9 mouse cellular contexts compared by ENCODE assay signal in genomic region chr5:140884966-140885365, GRCm38 (mm10). TPM values are rescaled to one million over a fixed set of nuclear protein-coding genes. Genes with fewer than 3 reads are reported as not detected.
A peak's percentile ranks its signal among the peaks of the same experiment; 100 is the strongest.
DNase-seq lines count a peak whose midpoint lies in the region; ATAC-seq and TF ChIP-seq lines count a peak whose summit lies in the region.
"Had no signal": no experiment of that assay in that cellular context is flagged by ENCODE, and none has a peak within 500 bp of the region (broad histone marks: within the 10 kb centered on the region; RNA-seq: fewer than 3 reads in every experiment).

No protein-coding gene starts in this region.

- no peak overlapping the region for H3K4me2 ChIP-seq in kidney, postnatal 0 days (ENCODE audit: low read length)
- no peak overlapping the region for H3K4me2 ChIP-seq in intestine, embryonic 15.5 days (replicated peaks)
- H3K4me2 ChIP-seq: embryonic facial prominence, embryonic 13.5 days had no signal

- no peak overlapping the region for H3K4me3 ChIP-seq in kidney, postnatal 0 days (replicated peaks; ENCODE audit: low read depth, low read length)
- H3K4me3 ChIP-seq in G1E (ENCODE audit: low read depth, low read length) = peak overlapping the region; percentile 32; the same call in 1 of the 2 replicates
- H3K4me3 ChIP-seq in intestine, embryonic 15.5 days (replicated peaks) = no peak overlapping the region
- H3K4me3 ChIP-seq: embryonic facial prominence, embryonic 13.5 days had no signal

- 37% methylated on average over 13 of the region's 13 CpGs for WGBS in kidney, postnatal 0 days
- 42% methylated on average over 13 of the region's 13 CpGs for WGBS in intestine, embryonic 15.5 days

- peak; percentile 32 for DNase-seq in embryo, embryonic 11 days
- no peak for DNase-seq in embryo, embryonic 10.5 days (ENCODE audit: low spot score)
- peak; percentile 45 for DNase-seq in kidney, postnatal 0 days (ENCODE audit: low spot score)
- DNase-seq in kidney, adult 8-10 months = no peak
- no peak for DNase-seq in G1E (ENCODE audit: low spot score)
- peak; percentile 46 to 54 for DNase-seq in layer of hippocampus, postnatal 10 days (ENCODE audit: low spot score in 2 of 2)
- no peak for DNase-seq in testis, postnatal 10 days (ENCODE audit: low spot score)

- no peak overlapping the region for H3K27ac ChIP-seq in kidney, postnatal 0 days
- H3K27ac ChIP-seq in intestine, embryonic 15.5 days = no peak overlapping the region
- H3K27ac ChIP-seq: embryonic facial prominence, embryonic 13.5 days had no signal

- no peak for ATAC-seq in kidney, postnatal 0 days (replicated peaks; ENCODE audit: low FRiP score, low read depth)
- ATAC-seq in G1E (ENCODE audit: extremely low read depth, insufficient number of reproducible peaks, low FRiP score, poor library complexity, severe bottlenecking) = no peak
- ATAC-seq in intestine, embryonic 15.5 days = no peak

- H3K4me1 ChIP-seq in kidney, postnatal 0 days (replicated peaks; ENCODE audit: insufficient read depth, low read length) = peaks cover 3% of the 10 kb centered on the region; the same call in 1 of the 2 replicates
- no peaks in the 10 kb centered on the region for H3K4me1 ChIP-seq in G1E (ENCODE audit: insufficient read depth, low read depth, low read length)
- peaks cover 5% of the 10 kb centered on the region; the same call in 1 of the 2 replicates for H3K4me1 ChIP-seq in intestine, embryonic 15.5 days (replicated peaks)

- H3K27me3 ChIP-seq in kidney, postnatal 0 days (ENCODE audit: insufficient read depth, low read length) = no peaks in the 10 kb centered on the region
- no peaks in the 10 kb centered on the region for H3K27me3 ChIP-seq in G1E (ENCODE audit: insufficient read depth, low read length)
- no peaks in the 10 kb centered on the region for H3K27me3 ChIP-seq in intestine, embryonic 15.5 days (replicated peaks)
- H3K27me3 ChIP-seq: embryonic facial prominence, embryonic 13.5 days had no signal

- no peaks in the 10 kb centered on the region for H3K36me3 ChIP-seq in kidney, postnatal 0 days (ENCODE audit: insufficient read depth, low read length)
- no peaks in the 10 kb centered on the region for H3K36me3 ChIP-seq in G1E (replicated peaks)
- H3K36me3 ChIP-seq in intestine, embryonic 15.5 days = no peaks in the 10 kb centered on the region
- H3K36me3 ChIP-seq: embryonic facial prominence, embryonic 13.5 days had no signal

- TF ChIP-seq CTCF in kidney, postnatal 0 days (IDR thresholded peaks at IDR 0.05; ENCODE audit: low read depth) = no peak
- TF ChIP-seq CTCF in G1E (IDR thresholded peaks at IDR 0.05; ENCODE audit: low read depth, low read length) = no peak

- H3K9me3 ChIP-seq in kidney, postnatal 0 days (replicated peaks; ENCODE audit: low read length) = no peaks in the 10 kb centered on the region
- H3K9me3 ChIP-seq in G1E (replicated peaks) = peaks cover 84% of the 10 kb centered on the region
- no peaks in the 10 kb centered on the region for H3K9me3 ChIP-seq in intestine, embryonic 15.5 days
- H3K9me3 ChIP-seq: embryonic facial prominence, embryonic 13.5 days had no signal

- no peak overlapping the region for H3K9ac ChIP-seq in kidney, postnatal 0 days (ENCODE audit: low read depth, low read length)
- no peak overlapping the region for H3K9ac ChIP-seq in intestine, embryonic 15.5 days
- H3K9ac ChIP-seq: embryonic facial prominence, embryonic 13.5 days had no signal

RNA-seq across cellular contexts. Expression of gene Gna12, which starts 54.7 kb away (rescaled TPM):
- 28.1 and 48.8 TPM in 2 replicates for polyA plus RNA-seq in kidney, postnatal 0 days (2015; fragmentation: Nextera tagmentation; extraction: Ambion mirVana)
- total RNA-seq in G1E (2014; fragmentation: Nextera tagmentation) = 40.9 and 66.7 TPM in 2 replicates
- total RNA-seq in G1E (2017) = 22.2 and 22.4 TPM in 2 replicates
- 53.1 and 54.5 TPM in 2 replicates for polyA plus RNA-seq in G1E (2012)
- total RNA-seq in layer of hippocampus, postnatal 10 days (2021) = 10 to 100 TPM; 84.6 to 85.9 TPM
- 29.5 and 37.8 TPM in 2 replicates for polyA plus RNA-seq in intestine, embryonic 15.5 days (2015; fragmentation: Nextera tagmentation; extraction: Ambion mirVana)

Comparison
In these comparisons a context has a peak if more than half of its experiments do, and no peak if none do; other contexts are left out.
1. DNase-seq: peak in embryo, embryonic 11 days (single experiment), kidney, postnatal 0 days (single experiment) and layer of hippocampus, postnatal 10 days (2 of 2); none in embryo, embryonic 10.5 days (single experiment), kidney, adult 8-10 months (0 of 2), G1E (single experiment) and testis, postnatal 10 days (single experiment).